Mouse (Mus musculus) cerebellum, postnatal 4 days (tissue): ENCODE measurements around the gene Krtap4-8.
"Not testable (repeated sequence)": the region's sequence is repeated elsewhere in the genome, so short reads cannot be mapped to it uniquely, and the experiment has no call there.

Experiments
- DNase-seq, 2 experiments: peaks; one replicate each; pipeline ENCODE4 v3.0.0; 2022; ENCODE audit warnings: low spot score in 2 of 2, mixed read lengths in 1 of 2

The Krtap4-8 gene

DNA sequence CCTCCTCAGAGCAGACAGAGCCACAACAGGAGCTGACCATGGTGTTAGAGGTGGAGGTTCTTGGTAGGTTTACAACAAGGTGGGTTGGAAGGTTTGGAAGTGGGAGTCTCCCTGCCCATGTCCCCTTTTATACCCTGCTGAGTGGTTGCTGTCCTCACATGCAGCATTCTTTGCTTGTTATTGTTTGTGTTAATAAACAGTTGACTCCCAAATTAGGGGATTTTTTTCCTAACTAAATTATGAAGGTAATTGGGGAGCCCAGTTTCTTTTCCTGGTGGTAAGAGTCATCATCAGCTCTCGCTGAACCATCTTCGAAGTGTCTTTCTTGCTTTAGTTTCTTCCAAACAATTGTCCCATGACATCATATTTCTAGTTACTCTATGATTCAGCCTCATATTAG lies at the start of gene Krtap4-8:
Gene Krtap4-8 (minus strand): TSS at position 101 of the 400 bp plus-strand sequence.
- no peak for DNase-seq

DNA sequence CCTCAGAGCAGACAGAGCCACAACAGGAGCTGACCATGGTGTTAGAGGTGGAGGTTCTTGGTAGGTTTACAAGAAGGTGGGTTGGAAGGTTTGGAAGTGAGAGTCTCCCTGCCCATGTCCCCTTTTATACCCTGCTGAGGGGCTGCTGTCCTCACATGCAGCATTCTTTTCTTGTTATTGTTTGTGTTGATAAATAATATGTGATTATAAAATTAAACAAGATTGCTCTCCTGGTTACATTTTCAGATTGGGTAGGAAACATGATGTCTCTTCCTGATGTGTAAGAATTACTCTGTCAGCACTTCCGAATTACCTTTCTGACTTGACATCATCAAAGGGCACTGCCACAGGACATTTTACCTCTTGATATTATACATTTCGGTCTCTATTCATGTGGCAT lies 35.1 kb upstream of the Krtap4-8 start, which contains the start of gene Gm11564:
Gene Gm11564 (minus strand): TSS at position 101 of the 400 bp plus-strand sequence.
- DNase-seq = not testable (repeated sequence)

DNA sequence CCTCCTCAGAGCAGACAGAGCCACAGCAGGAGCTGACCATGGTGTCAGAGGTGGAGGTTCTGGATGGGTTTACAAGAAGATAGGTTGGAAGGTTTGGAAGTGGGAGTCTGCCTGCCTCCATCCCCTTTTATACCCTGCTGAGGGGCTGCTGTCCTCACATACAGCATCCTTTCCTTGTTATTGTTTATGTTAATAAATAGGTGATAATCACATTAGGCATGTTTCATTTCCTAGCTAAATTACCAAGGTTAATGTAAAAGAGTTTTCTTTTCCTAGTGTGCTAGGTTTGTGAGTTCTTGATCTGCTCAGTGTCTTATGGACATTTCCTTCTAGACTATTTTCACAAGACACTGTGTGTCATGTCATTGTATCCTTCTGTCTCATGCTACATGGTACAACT lies 29.3 kb upstream of the Krtap4-8 start, which contains the start of gene Krtap4-13:
Gene Krtap4-13 (minus strand): TSS at position 101 of the 400 bp plus-strand sequence.
- not testable (repeated sequence) for DNase-seq

GRCm38 (mm10) chr11:99804346-99804745 lies 23.8 kb upstream of the Krtap4-8 start, which contains the start of gene Gm11554:
TSS of gene Gm11554 (minus strand) at chr11:99804446.
- not testable (repeated sequence) for DNase-seq

DNA sequence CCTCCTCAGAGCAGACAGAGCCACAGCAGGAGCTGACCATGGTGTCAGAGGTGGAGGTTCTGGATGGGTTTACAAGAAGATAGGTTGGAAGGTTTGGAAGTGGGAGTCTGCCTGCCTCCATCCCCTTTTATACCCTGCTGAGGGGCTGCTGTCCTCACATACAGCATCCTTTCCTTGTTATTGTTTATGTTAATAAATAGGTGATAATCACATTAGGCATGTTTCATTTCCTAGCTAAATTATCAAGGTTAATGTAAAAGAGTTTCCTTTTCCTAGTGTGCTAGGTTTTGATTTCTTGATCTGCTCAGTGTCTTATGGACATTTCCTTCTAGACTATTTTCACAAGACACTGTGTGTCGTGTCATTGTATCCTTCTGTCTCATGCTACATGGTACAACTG lies 18.3 kb upstream of the Krtap4-8 start, which contains the start of gene Gm11569:
Gene Gm11569 (minus strand): TSS at position 101 of the 400 bp plus-strand sequence.
- not testable (repeated sequence) for DNase-seq

GRCm38 (mm10) chr11:99793367-99793766 lies 12.9 kb upstream of the Krtap4-8 start, which contains the start of gene Gm11596:
TSS of gene Gm11596 (minus strand) at chr11:99793467.
- no peak for DNase-seq

DNA sequence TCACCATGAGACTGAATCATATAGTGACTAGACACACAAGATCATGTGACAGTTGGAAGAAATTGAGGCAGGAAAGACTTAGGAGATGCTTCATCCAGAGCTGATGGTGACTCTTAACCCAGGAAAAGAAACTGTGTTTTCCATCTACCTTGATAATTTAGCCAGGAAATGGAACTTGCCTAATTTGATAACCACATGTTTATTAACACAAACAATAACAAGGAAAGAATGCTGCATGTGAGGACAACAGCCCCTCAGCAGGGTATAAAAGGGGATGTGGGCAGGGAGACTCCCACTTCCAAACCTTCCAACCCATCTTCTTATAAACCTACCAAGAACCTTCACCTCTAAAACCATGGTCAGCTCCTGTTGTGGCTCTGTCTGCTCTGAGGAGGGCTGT lies 4.4 kb upstream of the Krtap4-8 start, which contains the start of gene Krtap4-9:
Gene Krtap4-9 (plus strand): TSS at position 301 of the 400 bp plus-strand sequence.
- DNase-seq = not testable (repeated sequence)

DNA sequence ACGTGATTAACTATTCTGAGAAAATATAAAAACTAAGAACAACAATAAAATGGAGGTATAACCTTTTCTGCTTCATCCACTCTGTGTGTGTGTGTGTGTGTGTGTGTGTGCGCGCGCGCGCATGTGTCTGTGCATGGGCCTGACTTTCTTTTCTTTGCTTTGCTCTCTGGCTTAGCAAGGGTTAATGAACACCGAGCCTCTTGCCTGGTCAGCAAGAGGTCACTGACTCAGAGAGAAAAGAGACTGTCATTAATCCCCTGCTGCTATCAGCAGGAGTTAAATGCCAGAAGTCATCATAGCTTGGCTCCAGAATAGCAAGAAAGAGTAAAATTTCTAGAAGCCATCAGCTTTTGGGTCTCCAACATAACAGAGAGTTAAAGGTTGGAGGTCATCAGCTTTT lies 2.1 kb downstream of the Krtap4-8 start:
- DNase-seq = no peak

GRCm38 (mm10) chr11:99772813-99773212 lies 7.7 kb downstream of the Krtap4-8 start, which contains the start of gene Gm11595:
TSS of gene Gm11595 (minus strand) at chr11:99772913.
- not testable (repeated sequence) for DNase-seq

GRCm38 (mm10) chr11:99768410-99768809 lies 12.1 kb downstream of the Krtap4-8 start:
- no peak for DNase-seq

DNA sequence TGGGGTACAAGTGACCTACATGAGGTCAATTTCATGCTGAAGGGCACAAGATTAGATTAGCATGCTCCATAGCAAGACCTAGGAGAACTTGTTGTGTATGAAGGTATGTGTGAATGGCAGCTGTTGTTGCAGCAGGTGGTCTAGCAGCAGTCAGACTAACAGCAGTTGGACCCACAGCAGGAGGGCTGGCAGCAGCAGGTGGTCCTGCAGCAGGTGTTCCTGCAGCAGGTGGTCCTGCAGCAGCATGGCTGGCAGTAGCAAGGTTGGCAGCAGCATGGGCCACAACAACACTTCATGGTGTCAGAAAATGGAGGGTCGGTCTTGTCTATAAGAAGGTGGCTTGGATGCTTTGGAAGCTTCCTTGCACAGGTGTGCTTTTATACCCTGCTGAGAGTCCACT lies 21.6 kb downstream of the Krtap4-8 start:
- no peak for DNase-seq

- DNase-seq = no peak
Measured at GRCm38 (mm10) chr11:99743985-99744384, 36.5 kb downstream of the Krtap4-8 start.

DNA sequence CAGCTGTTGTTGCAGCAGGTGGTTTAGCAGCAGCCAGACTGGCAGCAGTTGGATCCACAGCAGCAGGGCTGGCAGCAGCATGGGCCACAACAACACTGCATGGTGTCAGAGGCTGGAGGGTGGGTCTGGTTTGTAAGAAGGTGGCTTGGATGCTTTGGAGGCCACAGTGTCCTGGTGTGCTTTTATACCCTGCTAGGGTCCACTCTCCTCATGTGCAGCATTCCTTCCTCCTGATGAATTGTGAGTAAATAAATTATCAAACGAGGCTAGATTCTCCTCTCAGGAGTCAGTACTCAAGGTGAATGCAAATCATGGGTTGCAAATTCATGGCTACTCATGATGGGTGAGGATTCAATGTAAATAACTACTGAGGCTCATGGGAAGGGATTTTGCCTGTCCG lies 46.3 kb downstream of the Krtap4-8 start, which contains the start of gene Gm14180:
Gene Gm14180 (minus strand): TSS at position 101 of the 400 bp plus-strand sequence.
- DNase-seq = no peak
